Mouse (Mus musculus) ES-E14 (cell line): Measurements from ENCODE around the gene Gabrq. TPM values are rescaled to one million over a fixed set of nuclear protein-coding genes. Genes with fewer than 3 reads are reported as not detected.

Source experiments
- DNase-seq: peaks from one replicate; pipeline ENCODE4 v3.0.0-alpha.2; 2013; ENCODE audit warnings: low read depth, low spot score
- H3K27ac ChIP-seq: 2 replicates; pipeline ENCODE4 v1.5.1; 2012; ENCODE audit warnings: low read depth, mild to moderate bottlenecking, low read length, moderate library complexity, mixed read lengths; ENCODE audit not compliant: poor library complexity, insufficient read depth, severe bottlenecking
- H3K36me3 ChIP-seq: 2 replicates; pipeline ENCODE4 v1.6.1; 2012; ENCODE audit warnings: mild to moderate bottlenecking, low read length, moderate library complexity, mixed read lengths; ENCODE audit not compliant: control insufficient read depth, poor library complexity, insufficient read depth, severe bottlenecking
- H3K4me1 ChIP-seq, 2 experiments: fragments of 150-350 bp in 1 of 2; sonication (generic) in 1 of 2; 2 replicates each; pipeline ENCODE4 v1.6.1; 2012; ENCODE audit warnings: low read length in 2 of 2, mild to moderate bottlenecking in 1 of 2, mixed read lengths in 1 of 2; ENCODE audit not compliant: control insufficient read depth in 2 of 2, insufficient read depth in 2 of 2, poor library complexity in 1 of 2
- H3K4me3 ChIP-seq, 2 experiments: fragments of 150-350 bp in 1 of 2; sonication (generic) in 1 of 2; 2 replicates each; pipeline ENCODE4 v1.5.1; 2012; ENCODE audit warnings: low read length in 2 of 2, low read depth in 1 of 2, mild to moderate bottlenecking in 1 of 2, mixed read lengths in 1 of 2; ENCODE audit not compliant: insufficient read depth in 1 of 2, poor library complexity in 1 of 2, severe bottlenecking in 1 of 2
- H3K9ac ChIP-seq: 2 replicates; pipeline ENCODE4 v1.6.1; 2012; ENCODE audit warnings: low read depth, mild to moderate bottlenecking, low read length, mixed read lengths; ENCODE audit not compliant: poor library complexity, insufficient read depth, severe bottlenecking
- H3K9me3 ChIP-seq: fragments of 150-350 bp; sonication (generic); 2 replicates; pipeline ENCODE4 v1.6.1; 2012; ENCODE audit warnings: low read depth, mild to moderate bottlenecking, low read length; ENCODE audit not compliant: control insufficient read depth, insufficient read depth
- CHD2 ChIP-seq: IDR thresholded peaks from 2 replicates; pipeline ENCODE4 v1.6.1; 2014; ENCODE audit warnings: mild to moderate bottlenecking, low read depth, low read length, inconsistent platforms
- HCFC1 ChIP-seq: IDR thresholded peaks from 2 replicates; pipeline ENCODE4 v1.6.1; 2012; ENCODE audit warnings: low read length, inconsistent platforms, borderline replicate concordance; ENCODE audit not compliant: insufficient read depth
- MAFK ChIP-seq: IDR thresholded peaks from 2 replicates; pipeline ENCODE4 v1.6.1; 2014; ENCODE audit warnings: mild to moderate bottlenecking, low read depth, low read length, inconsistent platforms; ENCODE audit not compliant: insufficient read depth
- ZC3H11A ChIP-seq: IDR thresholded peaks from 2 replicates; pipeline ENCODE4 v1.6.1; 2012; ENCODE audit warnings: low read depth, mild to moderate bottlenecking, inconsistent platforms, low read length, borderline replicate concordance
- ZNF384 ChIP-seq: IDR thresholded peaks from 2 replicates; pipeline ENCODE4 v1.6.1; 2012; ENCODE audit warnings: low read depth, low read length, inconsistent platforms
- in situ Hi-C, 2 experiments: fragments of 600-800 bp; cut with MboI; formaldehyde crosslinking; loops; one replicate each; pipeline ENCODE4 v1.15.1; 2025; ENCODE audit warnings: low sequenced_read_pairs in 2 of 2, inconsistent platforms in 1 of 2; ENCODE audit not compliant: unreplicated experiment in 2 of 2
- total RNA-seq: library from RNA; depleted of rRNA; stranded (reverse); fragments of 300-350 nt; gene quantifications from 2 replicates; pipeline ENCODE4 v1.2.3, GENCODE M21; 2012; rRNA removed

Gene Gabrq
- total RNA-seq, 1 experiment = 0.04 TPM

GRCm38 (mm10) chrX:72823310-72823709 is 1.7 kb upstream of the Gabrq start:
- TF ChIP-seq CHD2 (no peak), HCFC1 (no peak), ZNF384 (no peak), MAFK (no peak), ZC3H11A (no peak)
- Histone ChIP-seq H3K4me3 (no peak overlapping the region), H3K9ac (no peak overlapping the region), H3K36me3 (no peaks in the 10 kb centered on the region), H3K9me3 (no peaks in the 10 kb centered on the region), H3K27ac (no peak overlapping the region), H3K4me1 (no peaks in the 10 kb centered on the region)
- DNase-seq = no peak
- in situ Hi-C loops = loop anchor here in 1 of 2 experiments (25.0 kb wide), 1 partner anchor 811 kb away; no protein-coding TSS in a partner anchor

- Histone ChIP-seq H3K27ac (no peak overlapping the region), H3K9ac (no peak overlapping the region), H3K4me1 (no peaks in the 10 kb centered on the region), H3K9me3 (no peaks in the 10 kb centered on the region), H3K36me3 (no peaks in the 10 kb centered on the region), H3K4me3 (no peak overlapping the region; a peak in 1 of 4 replicates)
- TF ChIP-seq ZC3H11A = no peak
- no peak for DNase-seq
- in situ Hi-C loops = no loop called here
Observed at GRCm38 (mm10) chrX:72825589-72825905, 569 bp downstream of the Gabrq start.

Other genes with a start within 250 kb of the Gabrq start
- gene Gabra3, start 168.3 kb upstream of the Gabrq start, total RNA-seq = 0.42 and 0.58 TPM in 2 replicates
- gene Cetn2, start 93.2 kb downstream of the Gabrq start, total RNA-seq = 16.2 and 25.9 TPM in 2 replicates
- 14.4 and 15.9 TPM in 2 replicates for gene Nsdhl, start 93.4 kb downstream of the Gabrq start, total RNA-seq
- gene Zfp185, start 162.2 kb downstream of the Gabrq start, total RNA-seq = 8.5 and 9.8 TPM in 2 replicates
- gene Pnma5, start 211.9 kb downstream of the Gabrq start, total RNA-seq = 36.5 and 40.7 TPM in 2 replicates
- 0.16 and 0.18 TPM in 2 replicates for gene Pnma3, start 239.6 kb downstream of the Gabrq start, total RNA-seq